Mouse (Mus musculus) cortical plate, adult 2 months (tissue): ENCODE data around the gene Nlgn2. TPM values are rescaled to one million over a fixed set of nuclear protein-coding genes. Genes with fewer than 3 reads are reported as not detected.

Experiments
- H3K27ac ChIP-seq: fragments of 200-500 bp; 2 replicates; pipeline ENCODE4 v1.5.1; 2012; ENCODE audit warnings: low read length, control low read depth, inconsistent platforms; ENCODE audit not compliant: insufficient read depth
- H3K4me1 ChIP-seq: fragments of 200-500 bp; 2 replicates; pipeline ENCODE4 v1.6.1; 2011; ENCODE audit warnings: low read length; ENCODE audit not compliant: control insufficient read depth, insufficient read depth
- H3K4me3 ChIP-seq: fragments of 200-500 bp; 2 replicates; pipeline ENCODE4 v1.5.1; 2011; ENCODE audit warnings: mild to moderate bottlenecking, low read length, control low read depth; ENCODE audit not compliant: insufficient read depth
- CTCF ChIP-seq: fragments of 200-500 bp; IDR thresholded peaks from 2 replicates; pipeline ENCODE4 v1.5.1; 2011; ENCODE audit warnings: mild to moderate bottlenecking, control low read depth, low read length; ENCODE audit not compliant: insufficient read depth; ENCODE audit errors: extremely low read depth
- POLR2A ChIP-seq: fragments of 200-500 bp; IDR thresholded peaks from 2 replicates; pipeline ENCODE4 v1.6.1; 2011; ENCODE audit warnings: mild to moderate bottlenecking, low read length, control low read depth; ENCODE audit not compliant: insufficient read depth; ENCODE audit errors: extremely low read depth
- polyA plus RNA-seq: library from polyadenylated mRNA; depleted of rRNA; stranded (reverse); fragments of >200 nt; gene quantifications from 2 replicates; pipeline ENCODE4 v1.2.3, GENCODE M21; 2012

The Nlgn2 gene
- polyA plus RNA-seq, 1 experiment = 112 TPM

- H3K4me1 ChIP-seq = no peaks in the 10 kb centered on the region
- no peak overlapping the region for H3K4me3 ChIP-seq
- TF ChIP-seq POLR2A (no peak), CTCF (no peak)
- H3K27ac ChIP-seq = no peak overlapping the region
Measured at GRCm38 (mm10) chr11:69848021-69848420, 10.4 kb upstream of the Nlgn2 start.

GRCm38 (mm10) chr11:69846738-69847688, 9.4 kb upstream of the Nlgn2 start:
- TF ChIP-seq CTCF (no peak), POLR2A (no peak)
- no peaks in the 10 kb centered on the region for H3K4me1 ChIP-seq
- H3K27ac ChIP-seq = no peak overlapping the region
- H3K4me3 ChIP-seq = peak overlapping the region; percentile 59

- Histone ChIP-seq H3K27ac (peak within 1 kb of the TSS; percentile 53), H3K4me3 (peak within 1 kb of the TSS; percentile 59), H3K4me1 (no peaks in the 10 kb centered on the region)
- TF ChIP-seq POLR2A (peak; percentile 59; the same call in 1 of the 2 replicates), CTCF (no peak)
Measured at GRCm38 (mm10) chr11:69846198-69846680, 8.7 kb upstream of the Nlgn2 start, which contains the start of gene Plscr3. Plscr3 (plus strand) TSS chr11:69846376.

- Histone ChIP-seq H3K4me1 (peaks cover 1% of the 10 kb centered on the region), H3K4me3 (peak overlapping the region; percentile 76), H3K27ac (peak overlapping the region; percentile 36; the same call in 1 of the 2 replicates)
- no peak for TF ChIP-seq CTCF
- no peak for TF ChIP-seq POLR2A
Measured at GRCm38 (mm10) chr11:69838714-69839104, 1.1 kb upstream of the Nlgn2 start.

GRCm38 (mm10) chr11:69837952-69838713, 549 bp upstream of the Nlgn2 start, which contains the start of gene Tmem256:
Tmem256 (plus strand) TSS chr11:69838514.
- TF ChIP-seq POLR2A (peak; percentile 60), CTCF (no peak)
- Histone ChIP-seq H3K27ac (peak within 1 kb of the TSS; percentile 36), H3K4me3 (peak within 1 kb of the TSS; percentile 76), H3K4me1 (peaks cover 4% of the 10 kb centered on the region)

GRCm38 (mm10) chr11:69836703-69837576, 644 bp downstream of the Nlgn2 start:
- TF ChIP-seq POLR2A = no peak
- TF ChIP-seq CTCF = no peak
- peaks cover 6% of the 10 kb centered on the region for H3K4me1 ChIP-seq
- H3K27ac ChIP-seq = peak overlapping the region; percentile 78
- peak overlapping the region; percentile 76 for H3K4me3 ChIP-seq

- no peak for TF ChIP-seq CTCF
- no peak for TF ChIP-seq POLR2A
- Histone ChIP-seq H3K4me3 (peak overlapping the region; percentile 76), H3K4me1 (peaks cover 6% of the 10 kb centered on the region), H3K27ac (no peak overlapping the region)
Measured at GRCm38 (mm10) chr11:69835966-69836335, 1.6 kb downstream of the Nlgn2 start.

- H3K4me3 ChIP-seq = peak overlapping the region; percentile 76
- peaks cover 6% of the 10 kb centered on the region for H3K4me1 ChIP-seq
- TF ChIP-seq CTCF (no peak), POLR2A (no peak)
- no peak overlapping the region for H3K27ac ChIP-seq
Measured at GRCm38 (mm10) chr11:69835326-69835965, 2.1 kb downstream of the Nlgn2 start.
